Comparison of ENCODE assay signal across 9 mouse cellular contexts in genomic region chr11:81779881-81780280, GRCm38 (mm10).
A peak's percentile ranks its signal among the peaks of the same experiment; 100 is the strongest.
DNase-seq lines count a peak whose midpoint lies in the region; ATAC-seq lines count a peak whose summit lies in the region.
"Had no signal": no experiment of that assay in that cellular context is flagged by ENCODE, and none has a peak within 500 bp of the region (broad histone marks: within the 10 kb centered on the region; RNA-seq: fewer than 3 reads in every experiment).

No protein-coding gene starts in this region.

- ATAC-seq in megakaryocyte-erythroid progenitor cell, adult 5-6 weeks (replicated peaks; ENCODE audit: low FRiP score, low TSS enrichment, poor library complexity, severe bottlenecking): no peak

- DNase-seq in adrenal gland, adult 8-10 months: peak; percentile 20
- DNase-seq in adrenal gland, adult 18-20 months (ENCODE audit: low spot score in 2 of 2): no peak
- peak; percentile 16 for DNase-seq in NIH3T3 (ENCODE audit: low read depth)
- DNase-seq in frontal cortex, postnatal 14 days (ENCODE audit: low spot score in 2 of 2): peak; percentile 34 to 37
- peak; percentile 10 for DNase-seq in layer of hippocampus, adult 9-10 months (ENCODE audit: low spot score)
- no peak for DNase-seq in spleen, postnatal 4 days (ENCODE audit: low spot score in 2 of 2)
- DNase-seq in thymus, postnatal 0 days (ENCODE audit: low spot score): no peak
- DNase-seq: liver, embryonic 13.5 days had no signal

Comparison
In these comparisons a context has a peak if more than half of its experiments do, and no peak if none do; other contexts are left out.
1. DNase-seq: peak in adrenal gland, adult 8-10 months (single experiment), NIH3T3 (single experiment), frontal cortex, postnatal 14 days (2 of 2) and layer of hippocampus, adult 9-10 months (single experiment); none in adrenal gland, adult 18-20 months (0 of 2), spleen, postnatal 4 days (0 of 2) and thymus, postnatal 0 days (single experiment).